Mouse (Mus musculus) gastrocnemius, adult 8-10 months (tissue): ENCODE data around the gene Parpbp. TPM values are rescaled to one million over a fixed set of nuclear protein-coding genes. Genes with fewer than 3 reads are reported as not detected.

Source experiments
- DNase-seq, 2 experiments: peaks; one replicate each; pipeline ENCODE4 v3.0.0; 2022; ENCODE audit warnings: low spot score in 2 of 2
- total RNA-seq, 4 experiments: library from RNA; stranded (reverse); gene quantifications; 2 replicates each; pipeline ENCODE4 v1.2.4; 2022

The Parpbp gene
- total RNA-seq: not detected

DNA sequence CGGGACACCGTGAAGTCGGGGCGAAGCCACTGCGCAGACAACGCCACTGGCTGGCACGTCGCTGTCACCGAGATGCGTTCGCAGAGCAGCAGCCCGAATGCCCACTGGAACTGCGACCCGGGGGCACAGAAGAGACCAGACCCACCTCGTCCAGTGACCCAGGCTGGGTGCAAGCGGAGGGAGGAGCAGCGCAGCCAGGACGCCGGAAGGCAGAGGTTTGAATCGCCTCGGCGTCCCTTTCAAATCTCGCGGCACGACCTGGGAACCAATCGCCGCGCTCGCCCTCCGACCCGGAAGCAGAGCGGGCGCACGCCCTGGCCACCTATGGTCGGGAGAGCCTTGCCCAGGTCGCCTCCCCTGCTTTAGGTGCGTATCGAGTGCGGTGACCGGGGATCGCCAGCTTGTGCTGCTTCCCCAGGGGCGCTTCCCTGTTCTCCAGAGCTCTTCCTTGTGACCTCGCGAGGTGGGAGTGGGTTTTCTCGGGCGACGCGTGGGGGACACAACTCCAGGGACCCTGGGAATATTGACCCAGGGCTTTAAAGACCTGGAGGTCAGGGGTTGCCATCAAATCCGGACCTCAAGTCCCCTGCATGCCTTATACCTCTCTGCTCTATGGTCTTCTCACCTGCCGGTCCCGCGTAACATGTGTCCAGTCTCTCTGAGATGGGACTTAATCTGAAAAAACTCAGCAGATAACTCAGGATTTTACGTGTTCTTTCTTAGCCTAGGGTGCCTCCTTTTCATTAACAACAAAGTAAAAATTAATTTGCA lies at the start of gene Parpbp, which contains the start of gene Nup37:
Parpbp (minus strand) TSS at position 235 of the 771 bp plus-strand sequence.
Nup37 (plus strand) TSS at position 286 of the 771 bp plus-strand sequence.
- peak; percentile 67 to 76 for DNase-seq

DNA sequence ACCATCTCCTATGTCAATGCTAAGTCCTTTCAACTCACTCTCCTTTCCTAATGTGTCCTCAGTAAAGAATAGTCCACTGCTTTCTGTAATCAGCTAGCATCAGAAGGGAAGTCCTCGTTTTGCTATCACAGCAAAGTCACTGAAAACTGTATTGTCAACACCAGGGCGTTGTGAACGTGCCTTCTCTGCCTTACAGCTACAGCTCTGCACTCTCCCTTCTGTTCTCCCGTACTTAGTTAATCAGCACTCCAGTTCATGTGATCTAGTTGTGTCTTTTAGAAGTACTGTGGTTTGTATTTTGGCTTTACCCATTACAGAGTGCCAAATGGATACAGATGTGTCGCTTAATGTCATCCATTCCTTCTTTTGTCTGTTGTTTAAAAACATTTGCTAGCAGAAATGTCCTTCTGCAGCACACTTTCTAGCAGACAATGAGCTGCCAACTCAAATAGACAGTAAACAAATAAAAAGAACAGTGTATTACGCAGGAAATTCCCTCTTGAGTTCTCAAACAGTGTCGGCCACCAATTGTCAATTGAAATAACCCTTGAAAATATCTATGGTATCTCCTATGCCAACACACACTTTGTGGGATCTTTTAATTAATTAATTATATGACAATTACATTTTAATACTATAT lies 20.8 kb upstream of the Parpbp start:
- DNase-seq: no peak

- DNase-seq: no peak
These were observed 19.4 kb upstream of the Parpbp start for GRCm38 (mm10) chr10:88166158-88166557.

- DNase-seq: no peak
These were observed 15.9 kb upstream of the Parpbp start for GRCm38 (mm10) chr10:88162676-88163075.

- DNase-seq: no peak
These were observed 15.4 kb upstream of the Parpbp start for GRCm38 (mm10) chr10:88162096-88162495.

DNA sequence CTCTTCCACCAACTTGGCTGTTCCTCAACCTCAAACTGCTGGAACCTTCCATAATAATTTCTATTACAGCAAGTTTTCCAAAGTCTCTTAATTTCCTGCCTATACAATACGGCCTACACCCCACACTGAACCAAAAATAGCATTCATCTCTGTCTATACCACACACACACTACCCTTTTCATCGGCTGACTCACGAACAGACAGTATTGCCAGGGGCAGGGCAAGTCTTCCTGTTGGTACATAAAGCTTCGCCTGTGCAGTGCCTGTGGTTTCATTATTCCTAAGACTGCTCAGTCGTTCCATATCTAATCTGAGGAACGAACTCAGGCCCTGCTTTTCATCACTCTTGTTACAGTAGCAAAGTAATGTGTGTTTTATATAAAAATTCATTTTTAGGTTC lies 4.9 kb upstream of the Parpbp start:
- DNase-seq: no peak

- DNase-seq: no peak
These were observed 3.6 kb upstream of the Parpbp start for GRCm38 (mm10) chr10:88150381-88150780.

DNA sequence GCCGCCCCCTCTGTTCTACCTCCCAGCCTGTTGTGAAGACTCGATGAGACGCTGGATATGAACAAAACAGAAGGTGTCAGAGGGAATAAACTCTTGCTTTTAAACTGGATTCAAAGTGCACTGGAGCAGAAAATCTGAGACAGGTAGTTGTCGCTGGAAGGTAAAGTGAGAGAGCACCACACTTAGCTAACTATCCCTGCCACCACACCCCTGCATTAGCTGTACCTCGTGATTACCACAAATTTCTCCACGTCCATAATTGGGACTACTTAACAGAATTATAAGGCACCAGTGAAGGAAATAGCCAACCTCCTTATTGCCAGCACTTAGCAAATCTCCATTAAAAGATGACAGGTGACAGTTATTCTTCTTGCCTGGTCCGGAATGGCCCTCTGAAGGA lies 554 bp downstream of the Parpbp start:
- no peak for DNase-seq

DNA sequence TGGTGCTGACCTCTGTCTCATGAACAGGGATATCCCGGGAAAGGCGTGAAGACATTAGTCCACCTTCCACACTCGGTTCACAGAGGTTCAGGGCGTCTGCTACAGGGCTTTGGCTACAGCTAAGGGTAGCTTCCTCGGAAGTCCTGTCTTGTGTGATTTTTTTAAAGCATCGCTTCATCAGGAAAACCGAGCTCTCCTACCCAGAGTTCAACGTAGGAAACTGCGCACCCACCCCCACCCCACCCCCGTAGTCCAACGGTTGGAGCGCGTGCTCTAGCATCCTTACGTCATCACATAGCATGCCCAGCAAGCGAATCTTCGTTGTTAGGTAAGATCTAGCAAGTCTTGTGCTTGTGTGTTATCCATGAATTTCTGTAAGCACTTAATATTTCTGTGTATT lies 11.1 kb downstream of the Parpbp start:
- DNase-seq: no peak

GRCm38 (mm10) chr10:88119721-88120120 lies 27.0 kb downstream of the Parpbp start:
- DNase-seq: no peak

DNA sequence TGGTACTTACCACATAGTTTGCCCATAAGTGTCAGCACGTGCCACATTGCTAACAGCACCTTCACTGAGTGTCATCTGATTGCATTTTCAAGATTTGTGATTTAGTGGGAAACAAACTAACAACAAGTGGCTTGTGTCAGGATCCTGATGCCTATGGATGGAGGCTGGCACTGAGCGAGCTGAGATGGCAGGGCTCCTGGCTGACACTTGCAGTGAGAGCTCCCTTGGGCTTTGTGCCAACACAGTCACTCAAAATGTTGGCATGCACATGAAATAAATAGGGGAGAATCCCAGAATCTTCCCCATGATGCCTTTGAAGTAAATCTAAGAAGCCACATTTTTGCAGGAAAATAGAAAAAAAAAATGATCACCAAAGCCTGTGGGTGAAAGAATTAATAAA lies 33.5 kb downstream of the Parpbp start:
- DNase-seq: no peak

DNA sequence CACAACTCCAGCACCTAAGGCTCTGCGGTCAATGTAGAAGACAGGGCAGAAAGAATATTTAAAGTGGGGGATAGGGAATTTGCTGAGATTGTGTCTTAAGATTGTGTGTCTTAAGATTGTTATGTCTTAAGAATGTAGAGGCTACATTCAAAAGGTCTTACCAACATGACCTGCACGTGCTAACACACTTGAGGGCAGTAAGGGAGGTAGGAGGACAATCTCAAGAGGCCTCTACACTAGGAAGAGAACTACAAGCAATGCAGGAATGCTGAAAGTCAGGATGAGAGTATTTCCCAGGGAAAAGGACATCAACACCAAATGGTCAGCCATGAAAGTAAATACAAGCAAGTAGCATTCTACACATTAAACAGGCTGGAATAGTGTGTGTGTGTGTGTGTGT lies 40.6 kb downstream of the Parpbp start:
- no peak for DNase-seq

GRCm38 (mm10) chr10:88090772-88091171 lies 56.0 kb downstream of the Parpbp start, which contains the start of gene Pmch:
Gene Pmch, plus strand, starts transcription at chr10:88091072.
- no peak for DNase-seq

- no peak for DNase-seq
These were observed 79.4 kb downstream of the Parpbp start for GRCm38 (mm10) chr10:88067377-88067776.

DNA sequence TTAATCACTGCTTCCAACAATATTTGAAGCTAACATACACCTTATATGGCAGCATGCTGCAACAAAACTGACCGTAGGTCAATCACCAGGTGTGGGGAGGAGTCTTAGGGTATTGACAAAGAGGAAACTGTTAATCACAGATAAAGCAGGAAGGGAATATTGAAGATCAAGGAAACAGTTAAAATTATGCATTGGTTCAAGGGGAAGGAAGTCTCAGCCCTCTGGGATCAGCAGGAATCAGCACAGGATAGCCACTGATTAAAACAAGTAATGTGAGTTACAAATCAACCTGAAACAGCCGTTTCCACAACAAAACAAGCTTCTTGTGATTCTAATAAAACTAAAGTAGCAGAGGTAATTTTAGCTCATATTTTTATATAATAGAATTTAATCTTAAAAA lies 81.9 kb downstream of the Parpbp start:
- DNase-seq: no peak

DNA sequence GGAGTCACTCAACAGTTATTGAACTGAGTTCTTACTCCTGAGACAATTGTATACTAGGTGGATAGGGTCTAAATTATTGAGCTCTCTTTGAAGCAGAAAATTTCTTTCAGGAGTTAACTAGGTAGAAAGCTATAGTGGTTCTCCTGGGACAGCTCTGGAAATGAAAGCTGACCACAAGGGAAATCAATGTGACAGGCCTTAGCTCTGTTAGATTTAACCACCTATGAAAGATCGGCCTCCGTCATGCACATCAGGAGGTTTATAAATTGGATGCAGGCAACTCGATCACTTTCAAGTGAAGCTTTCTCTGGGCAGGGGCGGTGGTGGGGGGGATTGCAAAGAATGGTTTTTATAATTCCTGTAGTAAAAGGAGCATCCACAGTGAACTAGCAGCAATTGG lies 83.3 kb downstream of the Parpbp start:
- no peak for DNase-seq

DNA sequence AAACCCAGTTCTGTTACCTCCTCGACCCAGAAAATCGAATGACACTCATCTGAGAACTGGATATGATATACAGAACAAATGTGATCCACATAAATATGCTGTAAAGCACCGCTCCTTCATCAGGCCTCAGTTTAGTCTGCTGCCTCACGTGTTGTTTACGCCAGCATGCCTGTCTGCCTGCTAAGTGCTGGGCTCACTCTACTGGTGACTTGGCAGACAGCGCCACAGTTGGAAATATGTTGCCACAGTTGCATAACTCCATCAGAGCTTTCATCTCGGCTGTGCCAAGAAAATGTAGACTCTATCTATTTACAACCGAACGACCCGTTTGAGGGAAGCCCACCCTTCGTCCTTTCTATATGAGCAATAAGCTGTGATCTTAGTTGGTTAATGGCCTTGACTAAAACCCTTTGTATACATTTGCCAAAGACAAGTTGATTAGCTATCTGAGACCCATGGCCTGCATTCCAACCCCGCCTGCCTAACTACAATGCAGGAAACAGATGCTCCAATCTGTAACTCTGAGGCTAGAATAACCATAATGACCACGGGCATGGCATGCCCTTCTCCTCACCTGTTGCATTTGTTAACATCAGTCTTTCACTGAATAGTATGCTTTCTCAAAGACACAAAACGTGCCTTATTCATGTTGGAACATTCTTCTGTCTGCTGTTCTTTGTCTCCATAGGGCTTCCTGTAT lies 89.6 kb downstream of the Parpbp start:
- DNase-seq: no peak

DNA sequence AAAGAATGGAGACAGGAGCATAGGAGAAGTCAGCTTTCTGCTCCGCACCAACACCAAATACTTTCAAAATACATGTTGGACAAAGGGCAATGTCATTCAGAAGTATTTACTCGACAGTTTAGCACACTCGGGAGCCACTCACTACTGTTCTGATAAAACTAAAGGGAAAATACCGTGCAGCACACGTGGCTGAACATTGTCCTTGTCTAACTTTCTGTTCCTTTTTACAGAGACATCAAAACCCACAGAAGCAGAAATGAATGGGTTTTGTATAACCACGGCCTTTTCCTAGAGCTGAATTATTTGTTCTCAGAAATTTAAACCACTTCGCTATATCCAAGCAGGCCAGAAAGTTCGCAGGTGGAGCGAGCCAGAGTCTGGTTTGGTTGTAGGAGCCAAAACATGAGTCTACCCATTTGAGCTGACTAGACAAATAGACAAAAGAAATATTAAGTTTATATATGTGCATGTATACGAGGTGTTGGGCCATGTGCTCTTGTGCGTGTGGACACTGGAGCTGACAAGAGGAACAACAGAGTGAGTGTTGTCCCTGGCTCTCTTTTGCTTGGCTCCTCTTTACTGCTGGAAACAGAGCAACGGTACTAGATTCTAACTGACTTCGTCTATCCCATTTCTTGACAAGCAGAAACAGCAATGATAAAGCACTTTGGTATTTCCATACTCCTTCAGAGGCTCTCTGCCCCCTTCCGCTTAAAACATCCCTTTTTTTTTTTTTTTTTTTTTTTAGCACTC lies 92.3 kb downstream of the Parpbp start:
- no peak for DNase-seq

- DNase-seq: peak in 1 of 2 experiments; percentile 5
These were observed 100.5 kb downstream of the Parpbp start for GRCm38 (mm10) chr10:88046098-88046771.

- no peak for DNase-seq
These were observed 102.4 kb downstream of the Parpbp start for GRCm38 (mm10) chr10:88044297-88044696.
